Mouse (Mus musculus): ENCODE measurements around the gene Mrpl9. TPM values are rescaled to one million over a fixed set of nuclear protein-coding genes. Genes with fewer than 3 reads are reported as not detected.
A peak's percentile ranks its signal among the peaks of the same experiment; 100 is the strongest.

Gene Mrpl9
- polyA plus RNA-seq, 1 experiment from 2014 or later = 62.1 TPM

DNA sequence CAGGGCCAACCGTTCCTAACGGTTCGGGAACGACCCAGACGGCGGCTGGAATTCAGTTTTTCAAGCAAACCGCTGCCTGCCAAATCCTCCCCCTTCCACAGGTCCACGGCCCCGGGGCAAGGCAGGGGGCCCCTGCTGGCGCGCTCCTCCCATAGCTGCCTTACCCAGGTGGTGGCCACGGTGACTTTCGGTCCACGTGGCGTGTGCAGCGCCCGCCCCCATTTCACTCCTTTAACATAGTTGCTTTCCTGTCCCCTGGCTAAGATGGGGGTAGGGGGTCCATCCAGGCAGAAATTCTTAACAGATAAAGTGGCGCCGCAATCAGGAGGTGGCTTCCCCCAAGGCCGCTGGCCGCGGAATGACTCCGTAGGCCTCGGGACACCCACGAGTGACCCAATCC lies 30.6 kb upstream of the Mrpl9 start:
- Histone ChIP-seq H3K27me3 (replicated peaks; ENCODE audit: control insufficient read depth, insufficient read depth, low read length) (no peaks in the 10 kb centered on the region), H3K9me3 (ENCODE audit: control insufficient read depth, low read length) (no peaks in the 10 kb centered on the region), H3K9ac (replicated peaks; ENCODE audit: low read depth, low read length) (peak overlapping the region; percentile 79), H3K4me1 (replicated peaks; ENCODE audit: control insufficient read depth, insufficient read depth, low read length) (peaks cover 12% of the 10 kb centered on the region), H3K36me3 (ENCODE audit: control insufficient read depth, insufficient read depth) (no peaks in the 10 kb centered on the region), H3K4me3 (replicated peaks; ENCODE audit: low read length) (peak overlapping the region; percentile 77), H3K27ac (ENCODE audit: low read length) (peak overlapping the region; percentile 90), H3K4me2 (ENCODE audit: low read length) (peak overlapping the region; percentile 96)
- 2% methylated on average over 24 of the region's 25 CpGs for WGBS
- peak; percentile 41 for ATAC-seq

DNA sequence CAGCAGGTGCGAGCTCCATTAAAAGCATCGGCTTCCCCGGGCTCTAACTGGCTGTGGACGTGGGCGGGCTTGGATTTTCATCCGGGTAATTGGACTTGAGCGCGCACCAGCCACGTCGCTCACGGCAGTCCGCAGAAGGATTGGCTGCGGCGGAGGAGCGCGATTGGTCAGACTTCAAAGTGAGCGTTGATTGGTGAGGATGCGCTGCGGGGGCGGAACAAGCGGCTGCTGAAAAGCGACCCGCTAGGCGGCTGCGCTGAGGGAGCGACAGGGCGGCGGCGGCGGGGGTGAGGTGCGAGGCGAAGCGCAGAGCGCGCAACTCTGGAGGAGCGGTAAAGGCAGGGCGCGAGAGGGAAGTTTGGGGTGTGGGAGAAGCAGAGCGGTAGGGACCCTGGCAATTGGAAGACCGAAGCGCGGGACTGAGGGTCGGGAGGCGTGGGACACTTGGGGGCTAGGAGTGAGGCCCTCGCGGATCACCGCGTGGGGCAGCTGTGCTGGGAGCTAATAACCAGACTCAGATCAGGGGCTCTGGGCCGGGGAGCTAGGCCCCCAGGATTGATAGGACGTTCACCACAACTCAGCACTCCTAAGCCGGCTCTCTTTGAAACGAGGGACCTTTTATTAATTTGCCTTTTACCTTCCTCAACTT lies 30.0 kb upstream of the Mrpl9 start, which contains the start of gene Tdrkh:
Gene Tdrkh, plus strand, starts transcription at position 243 of the 649 bp plus-strand sequence.
- H3K27me3 ChIP-seq (replicated peaks; ENCODE audit: control insufficient read depth, insufficient read depth, low read length) = no peaks in the 10 kb centered on the region
- 4% methylated on average over 49 of the region's 52 CpGs for WGBS
- ATAC-seq = peak; percentile 99
- no peaks in the 10 kb centered on the region for H3K9me3 ChIP-seq (ENCODE audit: control insufficient read depth, low read length)
- peak within 1 kb of the TSS; percentile 79 for H3K9ac ChIP-seq (replicated peaks; ENCODE audit: low read depth, low read length)
- H3K4me3 ChIP-seq (replicated peaks; ENCODE audit: low read length) = peak within 1 kb of the TSS; percentile 77
- peaks cover 12% of the 10 kb centered on the region for H3K4me1 ChIP-seq (replicated peaks; ENCODE audit: control insufficient read depth, insufficient read depth, low read length)
- H3K36me3 ChIP-seq (ENCODE audit: control insufficient read depth, insufficient read depth) = no peaks in the 10 kb centered on the region
- H3K4me2 ChIP-seq (ENCODE audit: low read length) = peak within 1 kb of the TSS; percentile 96
- peak within 1 kb of the TSS; percentile 90 for H3K27ac ChIP-seq (ENCODE audit: low read length)

DNA sequence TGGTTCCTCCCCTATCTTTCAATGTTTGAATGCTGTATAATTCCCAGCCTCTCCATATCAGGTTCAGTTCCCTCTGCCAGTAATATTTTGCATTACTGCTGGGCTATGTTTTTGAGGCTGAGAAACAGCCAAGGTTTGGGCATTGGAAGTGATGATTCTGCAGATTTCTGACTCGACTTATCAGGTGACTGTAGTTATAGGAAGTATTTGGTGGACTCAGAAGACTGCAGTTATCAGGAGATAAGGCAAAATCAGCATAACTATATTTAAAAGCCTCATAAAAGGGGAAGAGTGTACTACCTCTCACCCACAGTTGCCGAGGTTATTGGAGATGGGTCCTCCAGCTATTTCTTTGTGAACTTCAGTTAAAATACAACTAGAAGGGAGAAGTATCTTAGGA lies 12.1 kb upstream of the Mrpl9 start:
- WGBS = 89% methylated on average over 2 of the region's 2 CpGs

DNA sequence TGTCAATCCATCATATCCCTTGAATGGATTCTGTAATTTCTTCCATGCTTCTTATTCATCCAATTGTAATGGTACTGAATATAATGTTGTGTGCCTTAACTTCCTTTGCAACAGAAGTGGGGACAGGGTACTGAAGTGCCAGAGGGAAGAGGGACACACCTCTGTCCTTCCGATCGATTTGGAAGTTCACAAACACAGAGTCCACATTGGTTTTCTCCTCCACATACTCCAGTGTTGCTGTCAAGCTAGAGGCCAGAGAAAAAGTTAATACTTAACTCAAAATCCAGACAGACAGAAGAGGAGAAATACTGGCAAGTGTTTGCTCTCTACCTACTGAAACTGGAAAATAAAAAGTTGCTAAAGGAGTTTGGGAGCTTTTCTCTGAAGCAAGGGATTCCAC lies 8.8 kb upstream of the Mrpl9 start:
- no peak overlapping the region for H3K27ac ChIP-seq (ENCODE audit: low read length)
- no peaks in the 10 kb centered on the region for H3K9me3 ChIP-seq (ENCODE audit: control insufficient read depth, low read length)
- no peak overlapping the region for H3K4me3 ChIP-seq (replicated peaks; ENCODE audit: low read length)
- 93% methylated on average over 2 of the region's 2 CpGs for WGBS
- no peak overlapping the region for H3K9ac ChIP-seq (replicated peaks; ENCODE audit: low read depth, low read length)
- no peaks in the 10 kb centered on the region for H3K27me3 ChIP-seq (replicated peaks; ENCODE audit: control insufficient read depth, insufficient read depth, low read length)
- no peaks in the 10 kb centered on the region for H3K4me1 ChIP-seq (replicated peaks; ENCODE audit: control insufficient read depth, insufficient read depth, low read length)
- ATAC-seq = no peak
- H3K4me2 ChIP-seq (ENCODE audit: low read length) = no peak overlapping the region
- peaks cover 4% of the 10 kb centered on the region; the same call in 1 of the 2 replicates for H3K36me3 ChIP-seq (ENCODE audit: control insufficient read depth, insufficient read depth)

More for the DNA sequence above, 12.1 kb upstream of the Mrpl9 start:
- no peak overlapping the region for H3K4me3 ChIP-seq (replicated peaks; ENCODE audit: low read length)
- H3K4me1 ChIP-seq (replicated peaks; ENCODE audit: control insufficient read depth, insufficient read depth, low read length) = no peaks in the 10 kb centered on the region
- ATAC-seq = no peak
- H3K9ac ChIP-seq (replicated peaks; ENCODE audit: low read depth, low read length) = no peak overlapping the region
- no peak overlapping the region for H3K4me2 ChIP-seq (ENCODE audit: low read length)
- H3K9me3 ChIP-seq (ENCODE audit: control insufficient read depth, low read length) = no peaks in the 10 kb centered on the region
- no peaks in the 10 kb centered on the region for H3K27me3 ChIP-seq (replicated peaks; ENCODE audit: control insufficient read depth, insufficient read depth, low read length)
- H3K36me3 ChIP-seq (ENCODE audit: control insufficient read depth, insufficient read depth) = peaks cover 21% of the 10 kb centered on the region
- H3K27ac ChIP-seq (ENCODE audit: low read length) = no peak overlapping the region

DNA sequence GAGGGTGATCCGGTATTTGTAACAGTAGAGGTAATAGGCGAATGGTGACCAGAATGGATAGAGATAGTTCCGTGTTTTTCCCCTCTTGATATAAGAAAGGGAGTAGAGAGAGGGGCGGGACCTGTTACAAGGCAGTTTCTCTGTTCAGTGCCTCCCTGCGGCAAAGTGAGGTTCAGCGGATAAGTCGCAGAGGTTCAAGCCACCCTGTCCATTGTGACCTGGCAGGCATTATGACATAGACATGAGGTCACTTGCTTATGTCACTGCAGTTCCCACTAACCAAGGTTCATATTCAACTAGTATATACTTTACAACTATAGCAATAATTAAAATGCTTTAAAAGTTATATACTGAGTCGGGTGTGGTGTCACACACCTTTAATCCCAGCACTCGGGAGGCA lies 6.7 kb upstream of the Mrpl9 start:
- no peaks in the 10 kb centered on the region; the same call in 1 of the 2 replicates for H3K27me3 ChIP-seq (replicated peaks; ENCODE audit: control insufficient read depth, insufficient read depth, low read length)
- 0 out of 2 replicates have a peak, but pooled peaks cover 2% of the 10 kb centered on the region for H3K36me3 ChIP-seq (ENCODE audit: control insufficient read depth, insufficient read depth)
- H3K9me3 ChIP-seq (ENCODE audit: control insufficient read depth, low read length) = no peaks in the 10 kb centered on the region
- no peak overlapping the region for H3K27ac ChIP-seq (ENCODE audit: low read length)
- 83% methylated on average over 9 of the region's 9 CpGs for WGBS
- no peak overlapping the region for H3K4me3 ChIP-seq (replicated peaks; ENCODE audit: low read length)
- H3K9ac ChIP-seq (replicated peaks; ENCODE audit: low read depth, low read length) = no peak overlapping the region
- H3K4me2 ChIP-seq (ENCODE audit: low read length) = no peak overlapping the region
- no peaks in the 10 kb centered on the region for H3K4me1 ChIP-seq (replicated peaks; ENCODE audit: control insufficient read depth, insufficient read depth, low read length)
- no peak for ATAC-seq

DNA sequence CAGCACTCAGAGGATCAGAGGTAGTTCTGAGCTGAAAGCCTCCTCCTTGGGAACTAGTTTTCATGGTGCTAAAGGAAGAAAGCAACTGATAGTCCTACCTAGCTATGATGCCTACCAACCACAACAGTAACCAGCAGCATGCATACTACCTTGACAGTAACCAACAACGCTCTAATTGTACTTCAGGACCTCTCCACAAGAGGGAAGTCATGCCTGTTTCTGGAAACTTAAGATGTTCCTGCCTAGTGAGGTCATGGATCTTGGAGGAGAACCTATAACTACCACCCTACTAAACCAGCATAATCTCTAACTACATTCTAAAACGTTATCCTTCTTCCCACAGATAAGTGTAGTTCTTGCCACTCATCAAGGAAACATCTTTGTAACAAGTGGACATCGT lies 1.9 kb upstream of the Mrpl9 start:
- Histone ChIP-seq H3K4me3 (replicated peaks; ENCODE audit: low read length) (no peak overlapping the region), H3K9me3 (ENCODE audit: control insufficient read depth, low read length) (no peaks in the 10 kb centered on the region), H3K9ac (replicated peaks; ENCODE audit: low read depth, low read length) (no peak overlapping the region), H3K4me1 (replicated peaks; ENCODE audit: control insufficient read depth, insufficient read depth, low read length) (peaks cover 5% of the 10 kb centered on the region), H3K27ac (ENCODE audit: low read length) (no peak overlapping the region), H3K36me3 (ENCODE audit: control insufficient read depth, insufficient read depth) (peaks cover 9% of the 10 kb centered on the region), H3K4me2 (ENCODE audit: low read length) (no peak overlapping the region), H3K27me3 (replicated peaks; ENCODE audit: control insufficient read depth, insufficient read depth, low read length) (no peaks in the 10 kb centered on the region; the same call in 1 of the 2 replicates)
- ATAC-seq = no peak
- WGBS = 46% methylated on average over 3 of the region's 3 CpGs

DNA sequence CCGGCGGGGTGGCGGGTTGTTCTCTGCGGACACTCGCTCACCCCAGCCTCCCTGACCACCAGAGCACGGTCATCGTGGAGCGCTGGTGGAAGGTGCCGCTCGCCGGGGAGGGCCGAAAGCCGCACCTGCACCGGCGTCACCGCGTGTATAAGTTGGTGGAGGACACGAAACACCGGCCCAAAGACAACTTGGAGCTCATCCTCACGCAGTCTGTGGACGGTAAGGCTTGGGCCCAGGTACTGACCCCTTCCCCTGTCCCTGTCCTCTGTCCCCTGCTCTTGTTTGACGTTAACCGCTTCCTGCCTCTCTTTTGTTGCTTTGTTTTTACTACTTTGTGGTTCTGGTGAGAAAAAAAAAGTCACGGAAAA lies 463 bp downstream of the Mrpl9 start, which contains the start of gene Oaz3:
Gene Oaz3, minus strand, starts transcription at position 319 of the 368 bp plus-strand sequence.
- H3K9ac ChIP-seq (replicated peaks; ENCODE audit: low read depth, low read length) = peak within 1 kb of the TSS; percentile 95
- peaks cover 27% of the 10 kb centered on the region for H3K36me3 ChIP-seq (ENCODE audit: control insufficient read depth, insufficient read depth)
- H3K27ac ChIP-seq (ENCODE audit: low read length) = peak within 1 kb of the TSS; percentile 37
- peak within 1 kb of the TSS; percentile 94 for H3K4me3 ChIP-seq (replicated peaks; ENCODE audit: low read length)
- peaks cover 5% of the 10 kb centered on the region for H3K4me1 ChIP-seq (replicated peaks; ENCODE audit: control insufficient read depth, insufficient read depth, low read length)
- peak within 1 kb of the TSS; percentile 95 for H3K4me2 ChIP-seq (ENCODE audit: low read length)
- WGBS = 0% methylated on average over 24 of the region's 24 CpGs
- peak; percentile 47 for ATAC-seq
- H3K9me3 ChIP-seq (ENCODE audit: control insufficient read depth, low read length) = no peaks in the 10 kb centered on the region
- no peaks in the 10 kb centered on the region; the same call in 1 of the 2 replicates for H3K27me3 ChIP-seq (replicated peaks; ENCODE audit: control insufficient read depth, insufficient read depth, low read length)

DNA sequence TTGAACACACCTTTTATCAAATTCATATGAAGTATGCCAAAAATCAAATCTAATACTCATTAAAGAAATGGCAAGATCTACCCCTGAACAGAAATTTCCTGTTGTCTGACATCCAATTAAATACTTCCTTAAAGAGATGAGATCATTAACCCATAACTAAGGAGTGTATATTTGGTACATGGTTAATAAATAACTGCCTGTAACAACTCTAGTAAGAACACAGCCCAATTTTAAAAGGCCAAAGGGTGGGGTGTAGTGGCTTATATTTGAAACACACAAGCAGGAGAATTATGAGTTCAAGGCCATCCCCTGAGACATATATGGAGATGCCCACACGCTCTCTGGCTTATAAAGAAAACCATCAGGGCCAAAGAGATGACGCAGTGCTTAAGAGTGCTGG lies 6.3 kb downstream of the Mrpl9 start:
- WGBS = 92% methylated on average over 2 of the region's 2 CpGs
- Histone ChIP-seq H3K27me3 (replicated peaks; ENCODE audit: control insufficient read depth, insufficient read depth, low read length) (no peaks in the 10 kb centered on the region), H3K36me3 (ENCODE audit: control insufficient read depth, insufficient read depth) (peaks cover 30% of the 10 kb centered on the region)

DNA sequence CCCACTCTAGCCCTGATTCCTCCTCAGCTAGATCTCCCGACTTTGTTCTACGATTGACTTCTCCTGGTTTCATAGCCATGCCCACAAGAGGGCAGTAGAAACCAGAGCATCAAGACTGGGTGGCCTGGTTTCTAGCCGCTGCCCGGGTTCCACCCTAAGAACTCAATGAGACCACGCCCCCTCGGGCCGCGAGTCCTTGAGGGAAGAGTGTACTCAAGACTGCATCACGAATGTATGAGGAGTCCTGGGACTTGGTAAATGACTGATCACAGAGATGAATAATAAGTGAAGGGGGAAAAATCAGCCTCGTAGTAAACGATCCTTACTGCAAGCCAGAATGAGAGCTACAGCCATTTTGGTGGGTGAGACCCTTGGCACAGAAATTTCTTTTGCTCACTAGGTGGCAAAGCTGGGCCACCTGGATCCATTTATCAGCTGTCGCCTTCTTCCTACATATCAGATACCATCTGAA lies 13.4 kb downstream of the Mrpl9 start:
- peak overlapping the region; percentile 47 for H3K4me3 ChIP-seq (replicated peaks; ENCODE audit: low read length)
- under 1% methylated on average over 12 of the region's 12 CpGs for WGBS
- peaks cover 4% of the 10 kb centered on the region; the same call in 1 of the 2 replicates for H3K4me1 ChIP-seq (replicated peaks; ENCODE audit: control insufficient read depth, insufficient read depth, low read length)
- peak overlapping the region; percentile 49; the same call in 1 of the 2 replicates for H3K9ac ChIP-seq (replicated peaks; ENCODE audit: low read depth, low read length)
- peak overlapping the region; percentile 54 for H3K4me2 ChIP-seq (ENCODE audit: low read length)
- peak overlapping the region; percentile 30; the same call in 1 of the 2 replicates for H3K27ac ChIP-seq (ENCODE audit: low read length)
- no peaks in the 10 kb centered on the region for H3K36me3 ChIP-seq (ENCODE audit: control insufficient read depth, insufficient read depth)
- H3K27me3 ChIP-seq (replicated peaks; ENCODE audit: control insufficient read depth, insufficient read depth, low read length) = no peaks in the 10 kb centered on the region
- no peaks in the 10 kb centered on the region for H3K9me3 ChIP-seq (ENCODE audit: control insufficient read depth, low read length)
- ATAC-seq = peak; percentile 92

More for the DNA sequence above, 6.3 kb downstream of the Mrpl9 start:
- H3K4me1 ChIP-seq (replicated peaks; ENCODE audit: control insufficient read depth, insufficient read depth, low read length) = peaks cover 1% of the 10 kb centered on the region
- no peak overlapping the region for H3K27ac ChIP-seq (ENCODE audit: low read length)
- no peak overlapping the region for H3K9ac ChIP-seq (replicated peaks; ENCODE audit: low read depth, low read length)
- H3K9me3 ChIP-seq (ENCODE audit: control insufficient read depth, low read length) = no peaks in the 10 kb centered on the region
- H3K4me3 ChIP-seq (replicated peaks; ENCODE audit: low read length) = no peak overlapping the region
- ATAC-seq = no peak
- no peak overlapping the region for H3K4me2 ChIP-seq (ENCODE audit: low read length)
